Mouse (Mus musculus): ENCODE measurements around the gene Gnat2.

Gnat2 gene

GRCm38 (mm10) chr3:108084767-108085270, 7.8 kb upstream of the Gnat2 start:
- DNase-seq (ENCODE audit: low spot score in 2 of 2), result peak in 1 of 2 experiments; percentile 36

DNA sequence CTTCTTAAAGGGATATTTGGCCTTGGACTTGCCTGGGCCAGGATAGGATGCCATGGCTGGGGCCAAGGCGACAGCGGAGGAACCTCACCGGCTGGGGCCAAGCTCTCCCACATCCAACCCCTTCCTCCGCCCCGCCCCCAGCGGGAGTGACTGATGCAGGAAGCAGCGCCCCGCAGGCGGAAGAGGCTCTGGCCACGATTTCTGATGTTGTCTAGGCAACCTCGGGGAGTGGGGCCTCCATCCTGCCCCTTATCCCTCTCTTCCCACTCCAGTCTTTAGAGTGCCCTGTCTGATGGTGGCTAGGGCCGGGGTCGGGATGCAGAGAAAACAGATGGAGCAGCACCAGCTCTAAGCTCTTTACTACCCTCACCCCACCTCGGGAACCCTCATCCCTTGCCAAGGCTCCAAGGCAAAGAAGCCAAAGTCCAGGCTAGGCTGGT, 7.3 kb upstream of the Gnat2 start:
- peak; percentile 81 to 85 for DNase-seq (ENCODE audit: low spot score in 2 of 2)

- DNase-seq (ENCODE audit: low spot score in 2 of 2), result no peak
Measured at GRCm38 (mm10) chr3:108085721-108086469, 6.7 kb upstream of the Gnat2 start.

DNA sequence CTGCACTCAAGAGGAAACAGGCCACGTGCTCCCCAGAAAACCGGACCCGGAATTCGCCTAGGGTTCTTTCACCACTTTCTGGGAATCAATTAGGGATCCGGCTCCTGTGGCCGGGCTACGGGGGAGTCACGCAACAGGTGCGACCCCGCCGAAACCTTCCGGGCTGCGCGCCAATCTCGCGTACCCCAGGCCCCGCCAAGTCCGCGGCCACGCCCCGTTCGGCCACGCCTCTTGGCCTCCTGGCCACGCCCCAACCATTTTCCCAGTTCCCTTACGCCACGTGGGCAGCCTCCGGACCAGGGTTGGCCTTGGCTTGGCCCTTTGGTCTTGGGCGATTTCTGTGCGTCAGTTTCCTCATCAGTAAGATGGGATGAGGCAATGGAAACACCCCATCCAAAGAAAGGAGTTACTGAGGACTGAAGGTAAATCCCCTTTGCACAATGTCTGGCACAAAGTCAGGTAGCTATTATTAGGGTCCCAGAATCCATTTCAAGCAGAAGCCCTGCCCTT, 6.1 kb upstream of the Gnat2 start, which contains the start of gene Ampd2:
Gene Ampd2, minus strand, starts transcription at position 182 of the 510 bp plus-strand sequence.
- no peak for DNase-seq (ENCODE audit: low spot score in 2 of 2)

- no peak for DNase-seq (ENCODE audit: low spot score in 2 of 2)
Measured at GRCm38 (mm10) chr3:108087329-108087728, 5.3 kb upstream of the Gnat2 start.

GRCm38 (mm10) chr3:108088842-108089380, 3.7 kb upstream of the Gnat2 start:
- DNase-seq (ENCODE audit: low spot score in 2 of 2), result no peak

DNA sequence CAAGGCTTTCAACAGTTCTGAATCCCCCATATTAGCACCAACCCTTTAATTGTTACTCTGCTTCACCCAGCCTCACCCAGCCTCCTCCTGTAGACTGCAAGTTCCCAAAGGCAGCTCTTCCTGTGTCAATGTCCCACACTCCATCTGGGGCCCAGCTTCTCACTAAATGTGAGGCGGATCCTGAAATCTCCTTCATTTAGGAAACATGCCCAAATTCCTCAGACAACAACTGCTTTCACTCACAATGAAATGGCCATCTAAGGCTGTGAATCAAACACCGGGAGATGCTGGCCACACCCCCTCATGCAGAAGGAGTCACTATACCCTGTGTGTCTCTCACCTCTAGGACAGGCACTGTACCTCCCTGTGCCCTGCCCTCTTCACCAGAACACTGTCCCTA, 2.7 kb upstream of the Gnat2 start:
- DNase-seq (ENCODE audit: low spot score in 2 of 2), result no peak

DNA sequence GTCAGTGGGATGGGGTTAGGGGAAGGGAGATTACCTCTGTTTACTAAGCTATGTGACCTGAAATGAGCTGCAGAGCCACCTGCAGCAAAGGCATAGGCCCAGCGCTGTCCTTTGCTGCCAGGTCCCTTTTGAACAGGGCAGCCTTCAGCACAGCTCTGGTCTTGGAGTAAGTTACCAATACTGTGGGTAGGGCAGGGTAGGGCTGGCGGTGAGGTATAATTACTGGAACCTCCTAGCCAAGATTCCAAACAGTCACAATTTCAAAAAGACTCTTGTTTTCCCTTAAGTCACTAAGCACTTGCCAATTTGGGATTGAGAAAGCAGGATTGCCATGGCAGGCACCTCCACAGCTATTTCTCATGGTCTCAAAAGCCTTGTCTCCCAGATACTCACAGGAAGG, 2.0 kb upstream of the Gnat2 start:
- no peak for DNase-seq (ENCODE audit: low spot score in 2 of 2)

- no peak for DNase-seq (ENCODE audit: low spot score in 2 of 2)
Measured at GRCm38 (mm10) chr3:108092030-108092429, 559 bp upstream of the Gnat2 start.

GRCm38 (mm10) chr3:108093306-108093705, 717 bp downstream of the Gnat2 start:
- no peak for DNase-seq (ENCODE audit: low spot score in 2 of 2)

- no peak for DNase-seq (ENCODE audit: low spot score in 2 of 2)
Measured at GRCm38 (mm10) chr3:108094146-108094545, 1.6 kb downstream of the Gnat2 start.

GRCm38 (mm10) chr3:108094976-108095760, 2.6 kb downstream of the Gnat2 start:
- DNase-seq (ENCODE audit: low spot score in 2 of 2), result no peak

DNA sequence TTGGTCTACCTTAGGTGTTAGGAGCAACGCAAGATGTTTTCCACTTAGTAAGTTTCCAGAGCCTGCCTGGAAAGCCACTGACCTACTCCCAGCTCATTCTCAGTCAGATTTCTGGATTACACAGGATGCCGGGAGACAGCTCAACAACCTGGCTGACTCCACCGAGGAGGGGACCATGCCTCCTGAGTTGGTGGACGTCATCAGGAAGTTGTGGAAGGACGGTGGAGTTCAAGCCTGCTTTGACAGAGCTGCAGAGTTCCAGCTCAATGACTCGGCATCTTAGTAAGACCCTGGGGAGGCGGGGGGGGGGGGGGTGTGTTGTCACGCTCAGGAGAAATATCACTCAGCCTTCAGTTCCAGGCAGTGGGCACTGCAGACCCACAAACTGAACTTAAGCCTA, 3.6 kb downstream of the Gnat2 start:
- DNase-seq (ENCODE audit: low spot score in 2 of 2), result no peak

GRCm38 (mm10) chr3:108096726-108097125, 4.1 kb downstream of the Gnat2 start:
- DNase-seq (ENCODE audit: low spot score in 2 of 2), result no peak

GRCm38 (mm10) chr3:108097656-108098055, 5.1 kb downstream of the Gnat2 start:
- DNase-seq (ENCODE audit: low spot score in 2 of 2), result no peak

- DNase-seq (ENCODE audit: low spot score in 2 of 2), result no peak
Measured at GRCm38 (mm10) chr3:108098316-108098715, 5.7 kb downstream of the Gnat2 start.

DNA sequence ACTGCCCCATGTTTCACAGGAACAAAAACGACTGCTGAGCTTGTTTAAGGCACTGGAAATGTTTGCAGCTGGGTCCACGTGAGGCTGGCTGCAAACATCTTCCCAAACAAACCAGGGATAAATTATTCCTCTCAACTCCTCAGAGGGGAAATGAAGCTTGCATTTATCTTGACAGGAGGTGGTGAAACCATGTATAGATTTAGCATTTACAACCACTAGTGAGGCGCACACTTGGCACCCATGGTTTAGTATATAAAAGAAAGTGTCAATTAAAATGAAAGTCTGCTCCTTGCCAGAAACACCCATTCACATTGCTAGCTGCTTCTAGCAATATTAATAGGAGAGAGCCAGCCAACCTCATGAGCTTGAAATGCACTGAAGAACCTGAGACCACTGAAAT, 9.0 kb downstream of the Gnat2 start:
- no peak for DNase-seq (ENCODE audit: low spot score in 2 of 2)

DNA sequence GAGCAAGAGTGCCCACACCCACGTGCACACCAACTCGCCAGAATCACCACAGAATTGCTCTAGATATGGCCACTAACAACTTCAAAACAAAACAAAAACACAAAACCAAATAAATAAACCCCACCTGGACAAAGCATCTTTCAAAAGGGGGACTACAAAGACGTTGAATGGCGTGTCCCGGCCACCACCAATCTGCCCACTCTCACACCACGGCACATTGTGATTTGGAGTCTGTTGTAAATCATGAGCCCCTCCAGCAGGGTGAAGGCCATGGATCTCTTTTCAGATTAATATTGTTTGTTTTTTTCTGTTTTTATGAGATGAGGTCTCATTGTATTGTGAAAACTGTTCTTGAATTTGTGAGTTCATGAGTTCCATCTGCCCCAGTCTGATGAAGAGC, 9.5 kb downstream of the Gnat2 start:
- no peak for DNase-seq (ENCODE audit: low spot score in 2 of 2)

- DNase-seq (ENCODE audit: low spot score in 2 of 2), result no peak
Measured at GRCm38 (mm10) chr3:108105281-108105680, 12.7 kb downstream of the Gnat2 start.

DNA sequence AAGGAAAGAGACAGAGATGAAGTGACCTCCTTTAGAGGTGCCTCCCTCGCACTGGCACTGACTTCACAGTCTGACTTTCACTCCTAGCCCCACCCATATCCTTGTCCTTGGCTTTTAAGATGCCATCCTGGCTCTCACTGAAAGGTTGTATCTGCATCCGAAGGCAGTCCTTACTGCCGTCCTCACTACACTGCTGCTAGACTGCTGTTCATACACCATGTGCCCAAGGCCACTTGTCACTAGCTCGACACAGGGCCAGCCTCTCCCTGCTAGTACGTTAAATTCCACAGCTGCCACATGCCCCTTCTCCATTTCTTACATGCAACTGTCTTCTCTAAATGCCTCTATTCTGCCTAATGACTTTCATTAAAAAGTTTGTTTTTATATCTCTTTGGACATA, 18.7 kb downstream of the Gnat2 start:
- no peak for DNase-seq (ENCODE audit: low spot score in 2 of 2)

GRCm38 (mm10) chr3:108112246-108112645, 19.7 kb downstream of the Gnat2 start:
- no peak for DNase-seq (ENCODE audit: low spot score in 2 of 2)

- DNase-seq (ENCODE audit: low spot score in 2 of 2), result no peak
Measured at GRCm38 (mm10) chr3:108112666-108113065, 20.1 kb downstream of the Gnat2 start.
